ENCODE assay signal across 8 mouse cellular contexts in genomic region chr9:65580401-65581256, GRCm38 (mm10). TPM values are rescaled to one million over a fixed set of nuclear protein-coding genes. Genes with fewer than 3 reads are reported as not detected.
DNase-seq lines count a peak whose midpoint lies in the region; ATAC-seq lines count a peak whose summit lies in the region.

No protein-coding gene starts in this region.

- peak; percentile 94 for DNase-seq in ZHBTc4 (ENCODE audit: low read depth, low spot score)
- peak; percentile 76 to 81 for DNase-seq in cerebellum, postnatal 36 days
- peak; percentile 51 to 70 for DNase-seq in frontal cortex, postnatal 36 days (ENCODE audit: low spot score in 2 of 2)
- peak; percentile 75 for DNase-seq in hindbrain, embryonic 14.5 days (ENCODE audit: low spot score)
- peak; percentile 64 to 65 for DNase-seq in layer of hippocampus, postnatal 36 days
- DNase-seq in right cerebral cortex, adult 2 months (ENCODE audit: low spot score in 2 of 2), result peak; percentile 66 to 71
- peak; percentile 80 to 87 for DNase-seq in urinary bladder, postnatal 36 days (ENCODE audit: low spot score in 2 of 2)

- peak; percentile 57 for ATAC-seq in hindbrain, embryonic 14.5 days (ENCODE audit: low FRiP score)
- peak; percentile 64 for ATAC-seq in megakaryocyte, adult 5-6 weeks (ENCODE audit: poor library complexity, severe bottlenecking)

- H3K36me3 ChIP-seq in hindbrain, embryonic 14.5 days (replicated peaks; ENCODE audit: control insufficient read depth, insufficient read depth), result no peaks in the 10 kb centered on the region

- 6% methylated on average over 25 of the region's 29 CpGs for WGBS in hindbrain, embryonic 14.5 days

- peak overlapping the region; percentile 68 for H3K27ac ChIP-seq in hindbrain, embryonic 14.5 days

- peak overlapping the region; percentile 53 for H3K4me3 ChIP-seq in hindbrain, embryonic 14.5 days (replicated peaks; ENCODE audit: low read length)

- H3K9ac ChIP-seq in hindbrain, embryonic 14.5 days, result peak overlapping the region; percentile 58

- H3K27me3 ChIP-seq in hindbrain, embryonic 14.5 days (ENCODE audit: control insufficient read depth, insufficient read depth, low read length), result no peaks in the 10 kb centered on the region

- peak overlapping the region; percentile 68 for H3K4me2 ChIP-seq in hindbrain, embryonic 14.5 days (replicated peaks)

- peaks cover 14% of the 10 kb centered on the region; the same call in 1 of the 2 replicates for H3K4me1 ChIP-seq in hindbrain, embryonic 14.5 days (replicated peaks; ENCODE audit: control insufficient read depth, insufficient read depth, low read length)

- no peaks in the 10 kb centered on the region for H3K9me3 ChIP-seq in hindbrain, embryonic 14.5 days (ENCODE audit: control insufficient read depth, low read length)

RNA-seq across cellular contexts. Expression of gene Plekho2, which starts 0.8 kb away (rescaled TPM):
- 4.4 and 4.6 TPM in 2 replicates for polyA plus RNA-seq in hindbrain, embryonic 14.5 days (2014; fragmentation: Nextera tagmentation; extraction: Ambion mirVana)
- 10 to 100 TPM in 1 of 2 experiments, 1 to 10 TPM in 1; 9.8 to 10.9 TPM for total RNA-seq in layer of hippocampus, postnatal 36 days (2021)
- 59.1 and 68.1 TPM in 2 replicates for total RNA-seq in megakaryocyte, adult 5-6 weeks (2015)
- total RNA-seq in megakaryocyte, adult 5-6 weeks (2017), result 52.5 and 60.6 TPM in 2 replicates

RNA-seq across cellular contexts. Expression of gene Pif1, which starts 6.3 kb away (rescaled TPM):
- polyA plus RNA-seq in hindbrain, embryonic 14.5 days (2014; fragmentation: Nextera tagmentation; extraction: Ambion mirVana), result 1.9 and 2.2 TPM in 2 replicates
- total RNA-seq in layer of hippocampus, postnatal 36 days (2021), result under 1 TPM; 0.12 to 0.25 TPM
- 12.1 and 12.6 TPM in 2 replicates for total RNA-seq in megakaryocyte, adult 5-6 weeks (2015)
- total RNA-seq in megakaryocyte, adult 5-6 weeks (2017), result 12.7 and 16.9 TPM in 2 replicates

RNA-seq across cellular contexts. Expression of gene Rbpms2, which starts 48.8 kb away (rescaled TPM):
- 4.0 and 4.7 TPM in 2 replicates for polyA plus RNA-seq in hindbrain, embryonic 14.5 days (2014; fragmentation: Nextera tagmentation; extraction: Ambion mirVana)
- total RNA-seq in layer of hippocampus, postnatal 36 days (2021), result 1 to 10 TPM; 3.2 to 4.0 TPM
- 0.45 TPM in 1 of 2 replicates, not detected in the other for total RNA-seq in megakaryocyte, adult 5-6 weeks (2015)
- not detected in 2 replicates for total RNA-seq in megakaryocyte, adult 5-6 weeks (2017)

Comparison
In these comparisons a context has a peak if more than half of its experiments do, and no peak if none do; other contexts are left out.
1. Peak in every context shown above with its lines: DNase-seq, ATAC-seq, H3K4me3 ChIP-seq and H3K27ac ChIP-seq.
2. RNA of gene Plekho2, which starts 0.8 kb away (total RNA-seq): 52.5 to 68.1 TPM in megakaryocyte, adult 5-6 weeks; 9.8 to 10.9 TPM in layer of hippocampus, postnatal 36 days; every median in the first group is over 4 times any median in the second.
3. RNA of gene Pif1, which starts 6.3 kb away (total RNA-seq): 12.1 to 16.9 TPM in megakaryocyte, adult 5-6 weeks; 0.12 to 0.25 TPM in layer of hippocampus, postnatal 36 days; every median in the first group is over 10 times any median in the second.